Mouse (Mus musculus) yolk sac, embryonic 10.5 days (tissue): ENCODE measurements around the gene Olfr750.

Experiments
- DNase-seq: peaks from one replicate; pipeline ENCODE4 v3.0.0-alpha.2; 2017; ENCODE audit warnings: low spot score

Olfr750 gene

DNA sequence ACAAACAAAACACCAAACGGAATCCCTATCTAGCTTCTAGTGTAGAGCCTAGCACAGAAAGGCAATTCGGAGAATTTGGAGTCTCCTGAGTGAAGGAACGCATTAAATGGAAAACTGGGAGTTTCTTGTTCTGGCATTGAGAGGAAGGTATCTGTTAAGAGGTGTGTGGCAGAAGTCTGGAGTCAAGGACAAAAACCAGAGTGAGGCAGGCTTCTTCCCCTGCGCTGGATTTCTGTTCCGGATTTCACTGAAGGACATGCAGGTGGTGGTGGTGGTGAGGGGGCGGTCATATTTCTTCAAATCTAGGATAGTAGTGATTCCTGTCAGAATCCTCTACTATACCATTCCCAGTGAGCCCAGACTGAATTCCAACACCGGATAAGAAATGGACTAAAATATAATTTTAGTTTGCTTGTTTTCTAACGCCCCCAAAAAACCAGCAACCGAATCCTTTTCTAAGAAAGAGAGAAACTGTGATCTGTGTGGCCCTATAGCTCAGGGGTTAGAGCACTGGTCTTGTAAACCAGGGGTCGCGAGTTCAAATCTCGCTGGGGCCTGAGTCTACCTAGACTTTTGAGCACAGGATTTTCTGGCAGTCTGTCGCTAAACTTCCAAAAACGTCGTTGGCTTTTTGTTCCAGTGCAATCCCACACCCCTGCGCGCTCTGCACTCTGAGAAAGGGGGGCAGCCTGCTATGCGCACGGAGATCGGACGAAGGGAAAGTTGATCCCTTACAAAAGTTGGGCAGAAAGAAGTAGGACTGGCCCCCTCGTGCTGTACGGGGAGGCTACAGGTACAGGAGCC, 14.1 kb upstream of the Olfr750 start:
- peak; percentile 88 for DNase-seq

GRCm38 (mm10) chr14:51087762-51088161, 13.5 kb upstream of the Olfr750 start:
- no peak for DNase-seq

GRCm38 (mm10) chr14:51085911-51086310, 11.7 kb upstream of the Olfr750 start:
- no peak for DNase-seq

DNA sequence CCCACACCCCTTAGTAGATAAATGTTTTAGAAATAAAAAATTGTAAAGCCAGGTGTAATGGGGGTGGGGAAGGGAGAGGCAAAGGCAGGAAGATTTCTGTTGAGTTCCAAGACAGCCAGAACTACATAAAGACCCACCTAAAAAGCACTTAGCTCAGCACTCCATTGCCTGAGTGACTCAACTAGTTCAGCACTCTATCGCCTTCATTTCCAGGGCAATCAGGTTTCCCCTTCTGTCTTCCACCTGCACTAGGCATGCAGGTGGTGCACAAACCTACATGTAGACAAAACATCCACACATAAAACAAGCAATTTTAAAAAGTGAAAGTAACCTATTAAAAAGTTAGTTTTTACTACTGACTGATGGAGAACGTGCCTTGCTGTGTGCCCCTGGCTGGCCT, 10.9 kb upstream of the Olfr750 start:
- no peak for DNase-seq

GRCm38 (mm10) chr14:51083805-51084204, 9.6 kb upstream of the Olfr750 start:
- DNase-seq: no peak

DNA sequence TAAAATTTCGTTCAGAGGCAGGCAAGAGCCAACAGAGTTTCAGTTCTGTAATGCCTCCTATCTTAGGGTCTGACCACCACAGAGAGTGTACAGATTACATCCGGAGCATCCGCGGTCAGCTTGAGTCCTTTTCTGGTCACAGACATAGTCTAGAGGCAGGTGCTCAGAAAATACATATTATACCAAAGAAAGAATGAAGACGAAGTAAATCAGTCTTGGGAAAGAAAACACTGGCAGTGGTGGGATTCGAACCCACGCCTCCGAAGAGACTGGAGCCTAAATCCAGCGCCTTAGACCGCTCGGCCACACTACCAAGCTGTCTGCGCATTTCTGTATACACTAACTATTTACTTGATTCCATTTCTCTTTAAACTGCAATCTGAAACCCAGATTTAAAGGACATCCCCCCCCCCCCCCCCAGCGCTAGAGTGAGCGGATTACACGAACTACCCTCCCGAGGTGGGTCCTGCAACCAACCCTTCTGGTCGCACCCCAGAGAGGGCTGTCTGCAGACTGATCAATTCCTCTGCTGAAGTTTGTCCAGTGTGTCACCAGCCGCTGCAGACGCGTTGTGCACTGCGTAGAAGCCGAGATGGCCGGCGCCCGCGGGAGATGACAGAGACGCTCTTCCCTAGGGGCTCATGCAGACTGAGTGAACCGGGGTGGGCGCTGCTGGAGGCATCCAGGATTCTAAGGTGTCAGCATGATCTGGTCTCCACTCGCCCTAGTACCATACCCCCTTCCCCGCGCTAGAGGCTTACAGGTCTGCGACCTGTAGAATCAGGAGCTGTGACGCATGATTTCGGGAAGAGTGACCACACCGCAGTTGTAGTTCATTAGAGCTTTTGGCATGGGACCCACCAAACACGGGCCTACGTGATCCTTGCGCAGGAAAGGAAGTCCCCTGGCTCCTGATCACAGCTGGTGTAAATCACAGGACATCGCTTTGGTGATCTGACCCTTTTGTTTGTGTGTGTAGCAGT, 8.7 kb upstream of the Olfr750 start:
- peak; percentile 86 for DNase-seq

- no peak for DNase-seq
Observed at GRCm38 (mm10) chr14:51081035-51081434, 6.8 kb upstream of the Olfr750 start.

- DNase-seq: no peak
Observed at GRCm38 (mm10) chr14:51079180-51079579, 4.9 kb upstream of the Olfr750 start.

DNA sequence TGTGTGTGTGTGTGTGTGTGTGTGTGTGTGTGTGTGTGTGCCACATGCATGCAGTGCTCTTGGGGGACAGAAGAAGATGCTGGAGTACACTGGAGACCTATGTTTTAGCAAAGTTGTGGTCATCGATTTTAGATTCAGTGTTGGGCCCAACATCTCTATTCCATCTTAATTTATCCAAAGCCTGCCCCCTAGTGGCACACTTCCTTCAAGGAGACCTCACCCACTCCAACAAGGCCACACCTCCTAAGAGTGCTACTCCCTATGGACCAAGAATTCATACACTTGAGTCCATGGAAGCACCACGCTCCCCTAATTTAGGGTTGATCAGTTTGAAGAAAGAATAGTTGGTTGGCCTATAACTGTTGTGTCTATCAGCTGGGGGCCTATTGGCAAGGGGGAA, 4.6 kb downstream of the Olfr750 start:
- DNase-seq: no peak

DNA sequence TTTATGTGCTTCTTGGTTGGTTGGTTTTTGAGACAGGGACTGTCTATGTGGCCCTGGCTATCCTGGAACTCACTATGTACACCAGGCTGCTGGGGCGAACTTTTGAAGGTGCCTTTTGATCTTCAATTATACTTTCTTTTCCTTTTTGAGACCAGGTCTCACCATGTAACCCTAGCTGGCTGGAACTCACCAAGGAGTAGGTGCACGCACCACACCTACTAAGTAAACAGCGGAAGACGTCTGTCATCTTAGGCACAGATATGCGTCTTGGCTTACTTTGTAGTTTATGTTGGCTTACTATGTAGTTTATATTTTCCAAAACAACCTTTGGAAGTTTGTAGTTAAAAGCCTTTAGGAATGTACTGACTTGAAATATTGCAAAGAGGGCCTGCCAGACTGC, 5.3 kb downstream of the Olfr750 start:
- no peak for DNase-seq

GRCm38 (mm10) chr14:51060761-51061160, 13.5 kb downstream of the Olfr750 start:
- no peak for DNase-seq

DNA sequence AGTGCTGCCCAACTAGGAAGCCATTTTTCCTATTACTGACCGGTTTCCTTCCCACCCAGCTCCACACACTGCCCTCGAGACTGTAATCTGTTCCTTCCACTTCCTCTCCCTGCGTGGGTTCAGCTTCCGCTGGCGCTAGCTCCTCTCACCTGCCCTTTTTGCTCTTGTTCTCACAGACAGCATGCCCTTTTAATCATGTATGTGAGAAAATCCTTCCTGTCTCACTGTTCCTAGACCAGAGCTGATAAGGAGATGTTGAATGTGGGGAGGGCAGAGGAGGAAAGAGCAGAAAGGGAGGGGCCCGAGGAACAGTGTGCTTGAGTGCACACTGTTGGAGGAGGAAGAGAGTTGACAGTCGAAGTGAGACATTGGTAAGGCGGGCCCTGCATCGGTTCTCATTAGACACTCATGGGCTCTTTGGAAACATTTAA, 16.8 kb downstream of the Olfr750 start, which contains the start of gene Rnase12:
Rnase12 (minus strand) TSS at position 261 of the 431 bp plus-strand sequence.
- DNase-seq: no peak

DNA sequence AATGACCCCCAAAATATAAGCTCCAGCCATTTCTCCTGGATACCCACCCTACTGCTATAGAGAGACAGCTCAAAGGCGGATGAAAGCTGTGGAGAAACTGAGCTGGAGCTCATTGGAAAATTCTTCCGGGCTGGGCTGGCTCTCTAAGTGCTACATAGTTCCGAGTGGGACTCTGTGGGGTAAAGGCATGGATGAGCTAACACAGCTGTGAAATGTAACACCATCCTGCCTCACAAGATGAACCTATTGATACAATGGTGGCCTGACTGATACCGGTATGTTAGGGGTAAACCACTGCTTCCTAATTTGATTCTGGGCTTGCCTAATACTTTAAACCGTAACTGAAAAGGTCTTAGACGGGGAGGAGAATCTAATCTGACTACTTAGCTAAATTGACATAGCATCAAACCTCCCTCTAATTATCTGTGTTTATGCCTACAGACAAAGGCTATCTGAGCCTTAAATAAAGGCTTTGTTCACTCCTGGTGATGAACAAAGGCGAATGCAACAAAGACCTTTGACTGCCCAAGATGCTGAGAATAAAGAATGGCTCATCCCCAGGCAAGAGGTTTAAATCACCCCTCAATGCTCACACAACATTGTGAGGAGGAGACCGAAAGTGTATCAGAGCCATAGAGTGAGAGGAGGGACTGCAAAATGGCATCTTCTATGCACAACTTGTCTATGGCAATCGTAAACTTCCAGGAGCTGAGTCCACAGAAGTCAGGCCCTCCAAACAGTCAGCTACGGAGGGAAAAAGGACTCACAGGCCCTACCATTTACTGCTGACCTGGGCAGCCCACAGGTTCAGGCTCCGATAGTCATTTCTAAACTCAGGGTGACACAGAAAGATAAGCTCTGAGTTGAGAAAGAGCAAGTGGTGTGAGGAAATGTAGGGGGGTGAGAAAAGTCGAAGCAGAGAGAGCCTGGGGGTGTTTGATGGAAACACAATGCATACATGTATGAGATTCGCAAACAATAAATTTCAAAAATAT, 19.7 kb downstream of the Olfr750 start:
- no peak for DNase-seq

- no peak for DNase-seq
Observed at GRCm38 (mm10) chr14:51053176-51053575, 21.1 kb downstream of the Olfr750 start.

DNA sequence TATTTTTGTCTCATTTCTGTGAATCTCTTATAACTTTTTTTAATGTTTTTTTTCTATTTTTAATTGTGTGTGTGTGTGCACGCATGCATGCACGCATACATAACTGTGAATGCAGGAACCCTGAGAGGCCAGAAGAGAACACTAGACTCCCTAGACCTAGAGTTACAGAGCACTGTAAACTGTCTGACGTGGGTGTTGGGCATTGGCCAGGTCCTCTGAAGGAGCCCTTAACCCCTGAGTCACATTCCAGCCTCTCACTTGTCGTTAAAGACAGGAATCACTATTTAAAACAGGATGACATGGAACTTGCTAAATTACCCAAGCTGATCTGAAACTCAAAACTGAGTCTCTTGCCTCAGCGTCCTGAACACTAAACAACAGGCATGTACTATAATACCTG, 22.3 kb downstream of the Olfr750 start:
- DNase-seq: no peak

- no peak for DNase-seq
Observed at GRCm38 (mm10) chr14:51050063-51050462, 24.2 kb downstream of the Olfr750 start, which contains the start of gene Rnase11. TSS of gene Rnase11 (minus strand) at chr14:51050163.

GRCm38 (mm10) chr14:51047846-51048245, 26.4 kb downstream of the Olfr750 start:
- DNase-seq: no peak

GRCm38 (mm10) chr14:51041769-51042168, 32.5 kb downstream of the Olfr750 start, which contains the start of gene Rnase9:
TSS of gene Rnase9 (minus strand) at chr14:51041869.
- no peak for DNase-seq

- no peak for DNase-seq
Observed at GRCm38 (mm10) chr14:51036214-51036613, 38.0 kb downstream of the Olfr750 start.

GRCm38 (mm10) chr14:51035206-51035605, 39.0 kb downstream of the Olfr750 start:
- no peak for DNase-seq
